Mouse (Mus musculus): Measurements from ENCODE around the gene Dusp6. TPM values are rescaled to one million over a fixed set of nuclear protein-coding genes. Genes with fewer than 3 reads are reported as not detected.
"Not testable (repeated sequence)": the region's sequence is repeated elsewhere in the genome, so short reads cannot be mapped to it uniquely, and the experiment has no call there.

The Dusp6 gene
- polyA plus RNA-seq (2016; fragmentation: Nextera tagmentation; extraction: Ambion mirVana): 206 and 223 TPM in 2 replicates

GRCm38 (mm10) chr10:99262867-99263379 is at the start of gene Dusp6:
Gene Dusp6, plus strand, starts transcription at chr10:99263231.
- DNase-seq (ENCODE audit: low spot score): peak; percentile 97
- peaks cover 48% of the 10 kb centered on the region for H3K4me1 ChIP-seq
- H3K36me3 ChIP-seq: peaks cover 36% of the 10 kb centered on the region
- H3K27ac ChIP-seq: peak within 1 kb of the TSS; percentile 99
- H3K27me3 ChIP-seq (ENCODE audit: low read depth, poor library complexity, severe bottlenecking): no peaks in the 10 kb centered on the region
- WGBS: under 1% methylated on average over 29 of the region's 29 CpGs
- H3K9me3 ChIP-seq (replicated peaks): no peaks in the 10 kb centered on the region
- H3K4me3 ChIP-seq: peak within 1 kb of the TSS; percentile 94

- Histone ChIP-seq H3K36me3 (no peaks in the 10 kb centered on the region), H3K4me3 (no peak overlapping the region), H3K27me3 (ENCODE audit: low read depth, poor library complexity, severe bottlenecking) (no peaks in the 10 kb centered on the region), H3K9me3 (replicated peaks) (no peaks in the 10 kb centered on the region), H3K4me1 (peaks cover 3% of the 10 kb centered on the region; the same call in 1 of the 2 replicates), H3K27ac (no peak overlapping the region)
- DNase-seq (ENCODE audit: low spot score): no peak
- 92% methylated on average over 15 of the region's 15 CpGs for WGBS
These were observed 48.4 kb upstream of the Dusp6 start for GRCm38 (mm10) chr10:99214421-99215299.

GRCm38 (mm10) chr10:99216570-99216969 is 46.5 kb upstream of the Dusp6 start:
- not testable (repeated sequence) for H3K36me3 ChIP-seq; H3K9me3 ChIP-seq (replicated peaks); H3K27me3 ChIP-seq (ENCODE audit: low read depth, poor library complexity, severe bottlenecking); H3K4me1 ChIP-seq; H3K27ac ChIP-seq; DNase-seq (ENCODE audit: low spot score); H3K4me3 ChIP-seq
- WGBS: 93% methylated on average over 15 of the region's 15 CpGs

GRCm38 (mm10) chr10:99221540-99221939 is 41.5 kb upstream of the Dusp6 start:
- no peak for DNase-seq (ENCODE audit: low spot score)

GRCm38 (mm10) chr10:99222726-99223125 is 40.3 kb upstream of the Dusp6 start:
- WGBS: 86% methylated on average over 5 of the region's 5 CpGs
- no peak overlapping the region for H3K27ac ChIP-seq

More at GRCm38 (mm10) chr10:99221540-99221939, 41.5 kb upstream of the Dusp6 start:
- Histone ChIP-seq H3K36me3 (no peaks in the 10 kb centered on the region), H3K27me3 (ENCODE audit: low read depth, poor library complexity, severe bottlenecking) (no peaks in the 10 kb centered on the region), H3K4me1 (0 out of 2 replicates have a peak, but pooled peaks cover 3% of the 10 kb centered on the region), H3K4me3 (no peak overlapping the region), H3K9me3 (replicated peaks) (no peaks in the 10 kb centered on the region), H3K27ac (no peak overlapping the region)
- 97% methylated on average over 8 of the region's 8 CpGs for WGBS

GRCm38 (mm10) chr10:99224218-99224617 is 38.8 kb upstream of the Dusp6 start:
- DNase-seq (ENCODE audit: low spot score): no peak
- Histone ChIP-seq H3K27ac (no peak overlapping the region), H3K9me3 (replicated peaks) (no peaks in the 10 kb centered on the region), H3K36me3 (no peaks in the 10 kb centered on the region), H3K27me3 (ENCODE audit: low read depth, poor library complexity, severe bottlenecking) (no peaks in the 10 kb centered on the region), H3K4me3 (no peak overlapping the region), H3K4me1 (peaks cover 26% of the 10 kb centered on the region)
- 81% methylated on average over 3 of the region's 3 CpGs for WGBS

More at GRCm38 (mm10) chr10:99222726-99223125, 40.3 kb upstream of the Dusp6 start:
- Histone ChIP-seq H3K4me1 (peaks cover 11% of the 10 kb centered on the region), H3K36me3 (no peaks in the 10 kb centered on the region), H3K9me3 (replicated peaks) (no peaks in the 10 kb centered on the region), H3K4me3 (no peak overlapping the region), H3K27me3 (ENCODE audit: low read depth, poor library complexity, severe bottlenecking) (no peaks in the 10 kb centered on the region)
- DNase-seq (ENCODE audit: low spot score): no peak

- Histone ChIP-seq H3K4me3 (no peak overlapping the region), H3K9me3 (replicated peaks) (no peaks in the 10 kb centered on the region), H3K27ac (no peak overlapping the region), H3K4me1 (peaks cover 33% of the 10 kb centered on the region), H3K36me3 (no peaks in the 10 kb centered on the region), H3K27me3 (ENCODE audit: low read depth, poor library complexity, severe bottlenecking) (no peaks in the 10 kb centered on the region)
- no peak for DNase-seq (ENCODE audit: low spot score)
- 92% methylated on average over 5 of the region's 5 CpGs for WGBS
These were observed 36.2 kb upstream of the Dusp6 start for GRCm38 (mm10) chr10:99226782-99227181.

DNA sequence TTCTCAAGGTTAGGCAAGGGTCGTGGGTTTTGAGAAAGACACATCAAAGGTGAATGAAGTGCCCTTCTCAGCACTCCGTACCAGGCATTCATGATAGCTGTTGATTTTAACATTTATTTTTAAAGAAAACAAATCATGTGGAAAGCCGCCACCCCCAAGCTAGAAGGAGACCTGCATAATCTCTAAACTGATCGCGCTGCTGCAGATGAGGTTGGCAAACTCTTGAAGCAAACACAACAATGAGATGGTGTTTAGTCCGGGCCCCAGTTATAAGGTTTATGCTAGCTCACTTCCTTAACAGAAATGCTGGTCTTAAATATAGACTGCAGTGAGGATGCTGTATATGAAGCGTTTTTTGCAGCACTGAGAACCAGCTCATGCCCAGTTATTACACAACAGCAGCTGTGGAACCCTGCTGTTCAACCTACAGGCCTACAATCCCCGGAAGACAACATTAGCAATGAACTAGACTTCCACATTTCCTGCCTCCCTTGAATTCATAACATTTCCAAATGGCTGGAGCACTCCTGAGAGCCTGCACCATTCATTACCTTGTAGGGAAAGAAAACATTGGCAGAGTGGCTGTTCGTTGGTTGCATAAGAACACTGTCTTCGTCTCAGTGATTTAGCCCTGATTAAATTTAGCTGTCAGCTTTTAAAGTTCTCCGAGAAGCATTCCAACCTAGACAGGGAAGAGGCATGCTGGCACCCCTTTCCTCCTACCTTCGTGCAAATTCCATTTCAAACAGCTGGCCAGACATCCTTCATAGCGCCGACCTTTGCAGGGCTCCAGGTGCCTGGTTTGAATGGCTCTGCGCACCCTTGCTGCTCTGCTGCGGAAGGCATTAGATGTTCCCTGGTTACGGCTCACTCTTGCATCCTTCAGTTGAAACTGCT is 34.8 kb upstream of the Dusp6 start:
- H3K27me3 ChIP-seq (ENCODE audit: low read depth, poor library complexity, severe bottlenecking): no peaks in the 10 kb centered on the region
- H3K36me3 ChIP-seq: no peaks in the 10 kb centered on the region
- H3K9me3 ChIP-seq (replicated peaks): no peaks in the 10 kb centered on the region
- peaks cover 34% of the 10 kb centered on the region for H3K4me1 ChIP-seq
- peak overlapping the region; percentile 39 for H3K4me3 ChIP-seq
- peak overlapping the region; percentile 58; the same call in 1 of the 2 replicates for H3K27ac ChIP-seq
- 31% methylated on average over 17 of the region's 17 CpGs for WGBS
- no peak for DNase-seq (ENCODE audit: low spot score)

- peaks cover 34% of the 10 kb centered on the region for H3K4me1 ChIP-seq
- no peaks in the 10 kb centered on the region for H3K27me3 ChIP-seq (ENCODE audit: low read depth, poor library complexity, severe bottlenecking)
- 2% methylated on average over 16 of the region's 16 CpGs for WGBS
- no peaks in the 10 kb centered on the region for H3K36me3 ChIP-seq
- peak; percentile 53 for DNase-seq (ENCODE audit: low spot score)
- no peaks in the 10 kb centered on the region for H3K9me3 ChIP-seq (replicated peaks)
- H3K4me3 ChIP-seq: peak overlapping the region; percentile 39
- H3K27ac ChIP-seq: peak overlapping the region; percentile 58; the same call in 1 of the 2 replicates
These were observed 33.9 kb upstream of the Dusp6 start for GRCm38 (mm10) chr10:99229031-99229684.

DNA sequence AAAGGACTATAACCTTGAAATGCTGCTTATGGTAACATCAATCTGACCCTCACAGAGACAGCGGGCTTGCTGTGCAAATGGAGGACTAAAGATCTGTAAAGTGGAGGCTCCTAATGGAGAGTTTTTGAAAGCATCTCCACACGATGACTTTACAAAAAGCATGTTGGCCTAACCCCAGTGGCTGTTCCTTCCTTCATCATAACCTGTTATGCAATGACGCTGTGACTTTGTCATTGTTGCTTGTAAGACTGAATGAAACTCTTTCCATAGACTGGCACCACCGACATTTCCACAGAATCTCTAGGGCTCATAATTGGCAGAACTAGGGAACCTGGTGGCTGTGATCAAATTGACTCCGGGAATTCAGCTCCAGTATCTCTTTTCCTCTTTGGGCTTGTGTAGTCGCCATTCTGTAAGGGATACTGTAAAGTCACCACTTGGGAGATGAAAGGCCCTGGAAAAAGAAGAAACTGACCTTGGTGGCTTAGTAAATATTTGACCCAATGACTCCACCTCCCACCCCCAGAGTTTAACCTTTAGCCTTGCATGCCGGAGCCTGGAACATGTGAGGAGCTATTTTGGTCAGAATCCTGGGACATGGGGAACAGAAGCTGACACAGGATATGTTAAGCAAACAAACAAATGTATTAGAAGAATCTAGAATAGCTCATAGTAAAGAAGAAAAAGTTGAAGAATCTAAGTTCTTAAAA is 30.4 kb upstream of the Dusp6 start:
- peaks cover 27% of the 10 kb centered on the region for H3K4me1 ChIP-seq
- no peak overlapping the region for H3K27ac ChIP-seq
- no peaks in the 10 kb centered on the region for H3K27me3 ChIP-seq (ENCODE audit: low read depth, poor library complexity, severe bottlenecking)
- no peaks in the 10 kb centered on the region for H3K36me3 ChIP-seq
- H3K4me3 ChIP-seq: no peak overlapping the region
- no peak for DNase-seq (ENCODE audit: low spot score)
- 73% methylated on average over 7 of the region's 7 CpGs for WGBS
- H3K9me3 ChIP-seq (replicated peaks): no peaks in the 10 kb centered on the region

- H3K9me3 ChIP-seq (replicated peaks): no peaks in the 10 kb centered on the region
- WGBS: 96% methylated on average over 8 of the region's 8 CpGs
- no peak for DNase-seq (ENCODE audit: low spot score)
These were observed 28.7 kb upstream of the Dusp6 start for GRCm38 (mm10) chr10:99234336-99234735.

GRCm38 (mm10) chr10:99235081-99235480 is 27.9 kb upstream of the Dusp6 start:
- Histone ChIP-seq H3K36me3 (no peaks in the 10 kb centered on the region), H3K4me3 (no peak overlapping the region), H3K27me3 (ENCODE audit: low read depth, poor library complexity, severe bottlenecking) (no peaks in the 10 kb centered on the region), H3K9me3 (replicated peaks) (no peaks in the 10 kb centered on the region), H3K27ac (no peak overlapping the region), H3K4me1 (peaks cover 7% of the 10 kb centered on the region)
- 95% methylated on average over 9 of the region's 9 CpGs for WGBS
- no peak for DNase-seq (ENCODE audit: low spot score)

More at GRCm38 (mm10) chr10:99234336-99234735, 28.7 kb upstream of the Dusp6 start:
- Histone ChIP-seq H3K4me1 (peaks cover 12% of the 10 kb centered on the region), H3K36me3 (no peaks in the 10 kb centered on the region), H3K27me3 (ENCODE audit: low read depth, poor library complexity, severe bottlenecking) (no peaks in the 10 kb centered on the region), H3K4me3 (no peak overlapping the region), H3K27ac (no peak overlapping the region)

Measured in limb, embryonic 10.5 days (tissue).